In genomic region chr9:13552380-13553052, GRCm38 (mm10) we compare ENCODE assay signal across 24 mouse cellular contexts.
DNase-seq lines count a peak whose midpoint lies in the region; ATAC-seq lines count a peak whose summit lies in the region.
"Had no signal": no experiment of that assay in that cellular context is flagged by ENCODE, and none has a peak within 500 bp of the region (broad histone marks: within the 10 kb centered on the region; RNA-seq: fewer than 3 reads in every experiment).

No protein-coding gene starts in this region.

- H3K36me3 ChIP-seq in heart, embryonic 16.5 days (ENCODE audit: control insufficient read depth, insufficient read depth) = no peaks in the 10 kb centered on the region
- H3K36me3 ChIP-seq in midbrain, embryonic 16.5 days (ENCODE audit: control insufficient read depth, insufficient read depth, low read length) = no peaks in the 10 kb centered on the region
- no peaks in the 10 kb centered on the region for H3K36me3 ChIP-seq in midbrain, embryonic 14.5 days (ENCODE audit: control insufficient read depth, insufficient read depth, low read length)
- no peaks in the 10 kb centered on the region for H3K36me3 ChIP-seq in limb, embryonic 13.5 days
- no peaks in the 10 kb centered on the region for H3K36me3 ChIP-seq in stomach, embryonic 16.5 days (ENCODE audit: control insufficient read depth, insufficient read depth, low read length)
- H3K36me3 ChIP-seq: hindbrain, embryonic 15.5 days; liver, embryonic 13.5 days had no signal

- H3K9ac ChIP-seq in heart, embryonic 16.5 days (ENCODE audit: low read length) = no peak overlapping the region
- H3K9ac ChIP-seq in midbrain, embryonic 16.5 days (ENCODE audit: low read depth, low read length) = no peak overlapping the region
- no peak overlapping the region for H3K9ac ChIP-seq in midbrain, embryonic 14.5 days (replicated peaks; ENCODE audit: low read length)
- no peak overlapping the region for H3K9ac ChIP-seq in limb, embryonic 13.5 days
- H3K9ac ChIP-seq in stomach, embryonic 16.5 days (ENCODE audit: low read length) = no peak overlapping the region
- H3K9ac ChIP-seq: forebrain, embryonic 13.5 days; hindbrain, embryonic 15.5 days; liver, embryonic 13.5 days had no signal

- H3K4me1 ChIP-seq in heart, embryonic 16.5 days (ENCODE audit: control insufficient read depth, insufficient read depth, low read length) = peaks cover 3% of the 10 kb centered on the region
- no peaks in the 10 kb centered on the region; the same call in 1 of the 2 replicates for H3K4me1 ChIP-seq in midbrain, embryonic 16.5 days (ENCODE audit: control insufficient read depth, insufficient read depth, low read length)
- no peaks in the 10 kb centered on the region for H3K4me1 ChIP-seq in midbrain, embryonic 14.5 days (ENCODE audit: control insufficient read depth, insufficient read depth, low read length)
- peaks cover 56% of the 10 kb centered on the region for H3K4me1 ChIP-seq in limb, embryonic 13.5 days
- no peaks in the 10 kb centered on the region for H3K4me1 ChIP-seq in stomach, embryonic 16.5 days (ENCODE audit: control insufficient read depth, insufficient read depth, low read length)
- H3K4me1 ChIP-seq: liver, embryonic 13.5 days had no signal

- no peaks in the 10 kb centered on the region for H3K27me3 ChIP-seq in heart, embryonic 16.5 days (ENCODE audit: control insufficient read depth, insufficient read depth, low read length)
- H3K27me3 ChIP-seq in midbrain, embryonic 16.5 days (ENCODE audit: control insufficient read depth, insufficient read depth, low read depth, low read length) = no peaks in the 10 kb centered on the region
- no peaks in the 10 kb centered on the region for H3K27me3 ChIP-seq in midbrain, embryonic 14.5 days (ENCODE audit: control insufficient read depth, insufficient read depth, low read length)
- H3K27me3 ChIP-seq in limb, embryonic 13.5 days = no peaks in the 10 kb centered on the region
- no peaks in the 10 kb centered on the region for H3K27me3 ChIP-seq in stomach, embryonic 16.5 days (ENCODE audit: control insufficient read depth, insufficient read depth, low read length)
- H3K27me3 ChIP-seq: forebrain, embryonic 13.5 days; hindbrain, embryonic 15.5 days; liver, embryonic 13.5 days had no signal

- no peak overlapping the region for H3K4me3 ChIP-seq in heart, embryonic 16.5 days (ENCODE audit: low read length)
- H3K4me3 ChIP-seq in midbrain, embryonic 16.5 days (ENCODE audit: low read depth, low read length) = no peak overlapping the region
- no peak overlapping the region for H3K4me3 ChIP-seq in midbrain, embryonic 14.5 days (replicated peaks; ENCODE audit: low read depth, low read length)
- no peak overlapping the region for H3K4me3 ChIP-seq in limb, embryonic 13.5 days
- no peak overlapping the region for H3K4me3 ChIP-seq in stomach, embryonic 16.5 days (replicated peaks; ENCODE audit: low read length)
- H3K4me3 ChIP-seq: forebrain, embryonic 13.5 days; heart, adult 2 months; hindbrain, embryonic 15.5 days; left cerebral cortex, adult 2 months; liver, embryonic 13.5 days had no signal

- H3K27ac ChIP-seq in heart, embryonic 16.5 days (ENCODE audit: low read length) = no peak overlapping the region
- peak overlapping the region; percentile 36; the same call in 1 of the 2 replicates for H3K27ac ChIP-seq in midbrain, embryonic 16.5 days (ENCODE audit: low read length)
- H3K27ac ChIP-seq in midbrain, embryonic 14.5 days (replicated peaks; ENCODE audit: low read depth, low read length) = no peak overlapping the region
- H3K27ac ChIP-seq in limb, embryonic 13.5 days = no peak overlapping the region
- peak overlapping the region; percentile 75 for H3K27ac ChIP-seq in stomach, embryonic 16.5 days (ENCODE audit: low read length)
- H3K27ac ChIP-seq: forebrain, embryonic 13.5 days; heart, adult 2 months; hindbrain, embryonic 15.5 days; left cerebral cortex, adult 2 months; liver, embryonic 13.5 days had no signal

- peak; percentile 18; the same call in 1 of the 2 replicates for ATAC-seq in heart, embryonic 16.5 days (replicated peaks; ENCODE audit: extremely low read depth, insufficient read depth, low FRiP score)
- no peak for ATAC-seq in midbrain, embryonic 16.5 days
- ATAC-seq in midbrain, embryonic 14.5 days (ENCODE audit: low FRiP score, low TSS enrichment) = no peak
- ATAC-seq in limb, embryonic 13.5 days (ENCODE audit: low FRiP score, low read depth) = 0 out of 2 replicates have a peak, but pooled peaks have one; percentile 46
- peak; percentile 33; the same call in 1 of the 2 replicates for ATAC-seq in stomach, embryonic 16.5 days (ENCODE audit: insufficient read depth, low FRiP score)
- ATAC-seq: forebrain, embryonic 13.5 days had no signal

- no peaks in the 10 kb centered on the region for H3K9me3 ChIP-seq in heart, embryonic 16.5 days (replicated peaks; ENCODE audit: control insufficient read depth, low read length)
- no peaks in the 10 kb centered on the region for H3K9me3 ChIP-seq in midbrain, embryonic 16.5 days (replicated peaks; ENCODE audit: control insufficient read depth, low read length, poor library complexity, severe bottlenecking)
- no peaks in the 10 kb centered on the region for H3K9me3 ChIP-seq in midbrain, embryonic 14.5 days (ENCODE audit: control insufficient read depth, low read length)
- no peaks in the 10 kb centered on the region for H3K9me3 ChIP-seq in limb, embryonic 13.5 days
- no peaks in the 10 kb centered on the region for H3K9me3 ChIP-seq in stomach, embryonic 16.5 days (replicated peaks; ENCODE audit: control insufficient read depth, low read length)
- H3K9me3 ChIP-seq: forebrain, embryonic 13.5 days; hindbrain, embryonic 15.5 days; liver, embryonic 13.5 days had no signal

- H3K4me2 ChIP-seq in heart, embryonic 16.5 days (ENCODE audit: low read depth, low read length) = no peak overlapping the region
- no peak overlapping the region for H3K4me2 ChIP-seq in midbrain, embryonic 16.5 days (ENCODE audit: low read length)
- H3K4me2 ChIP-seq in midbrain, embryonic 14.5 days (ENCODE audit: low read length) = no peak overlapping the region
- no peak overlapping the region for H3K4me2 ChIP-seq in limb, embryonic 13.5 days (replicated peaks)
- H3K4me2 ChIP-seq in stomach, embryonic 16.5 days (ENCODE audit: low read depth, low read length) = no peak overlapping the region
- H3K4me2 ChIP-seq: forebrain, embryonic 13.5 days; hindbrain, embryonic 15.5 days; liver, embryonic 13.5 days had no signal

- DNase-seq in heart, adult 8-10 months (ENCODE audit: low spot score) = no peak
- no peak for DNase-seq in midbrain, embryonic 14.5 days
- no peak for DNase-seq in adrenal gland, adult (ENCODE audit: inconsistent age in 2 of 2, low spot score in 1 of 2)
- no peak for DNase-seq in Muller cell, postnatal 12 days (ENCODE audit: inconsistent ontology term)
- DNase-seq: cerebellum, adult 11-12 months; cerebellum, postnatal 10 days; gastrocnemius, postnatal 36 days; heart, postnatal 36 days; kidney, adult 2 months; left cerebral cortex, postnatal 4 days; liver, embryonic 13.5 days; lung, adult 2 months; retina, postnatal 1 day; right cerebral cortex, postnatal 25 days; spleen, adult 18-20 months; thymus, adult 2 months had no signal

- 71% methylated on average over 5 of the region's 5 CpGs for WGBS in heart, embryonic 16.5 days
- 75% methylated on average over 5 of the region's 5 CpGs for WGBS in midbrain, embryonic 16.5 days
- 81% methylated on average over 5 of the region's 5 CpGs for WGBS in midbrain, embryonic 14.5 days
- WGBS in limb, embryonic 13.5 days = 47% methylated on average over 5 of the region's 5 CpGs
- WGBS in stomach, embryonic 16.5 days = 44% methylated on average over 5 of the region's 5 CpGs

Comparison
In these comparisons a context has a peak if more than half of its experiments do, and no peak if none do; other contexts are left out.
1. H3K27ac ChIP-seq: peak in midbrain, embryonic 16.5 days (single experiment) and stomach, embryonic 16.5 days (single experiment); none in heart, embryonic 16.5 days (single experiment), midbrain, embryonic 14.5 days (single experiment) and limb, embryonic 13.5 days (single experiment).
2. ATAC-seq: peak in heart, embryonic 16.5 days (single experiment), limb, embryonic 13.5 days (single experiment) and stomach, embryonic 16.5 days (single experiment); none in midbrain, embryonic 16.5 days (single experiment) and midbrain, embryonic 14.5 days (single experiment).